Mouse (Mus musculus) kidney, embryonic 15.5 days (tissue): ENCODE results near the gene Dhx32. TPM values are rescaled to one million over a fixed set of nuclear protein-coding genes. Genes with fewer than 3 reads are reported as not detected.

Experiments
- ATAC-seq: fragments of 200-750 bp; cut with Nextera tagmentation; replicated peaks from 2 replicates; pipeline ENCODE4 v1.8.0; 2017; ENCODE audit warnings: moderate TSS enrichment; ENCODE audit not compliant: low FRiP score
- H3K27ac ChIP-seq: fragments of 300-500 bp; sonication (generic); 2 replicates; pipeline ENCODE4 v1.5.1; 2015; ENCODE audit warnings: mild to moderate bottlenecking, inconsistent platforms
- H3K27me3 ChIP-seq: fragments of 300-500 bp; sonication (generic); 2 replicates; pipeline ENCODE4 v1.6.1; 2015; ENCODE audit warnings: inconsistent platforms
- H3K36me3 ChIP-seq: fragments of 300-500 bp; sonication (generic); 2 replicates; pipeline ENCODE4 v1.6.1; 2015; ENCODE audit warnings: inconsistent platforms
- H3K4me1 ChIP-seq: fragments of 300-500 bp; sonication (generic); 2 replicates; pipeline ENCODE4 v1.6.1; 2015; ENCODE audit warnings: inconsistent platforms
- H3K4me2 ChIP-seq: fragments of 300-500 bp; sonication (generic); 2 replicates; pipeline ENCODE4 v1.6.1; 2015; ENCODE audit warnings: moderate library complexity, mild to moderate bottlenecking, inconsistent platforms
- H3K4me3 ChIP-seq: fragments of 300-500 bp; sonication (generic); replicated peaks from 2 replicates; pipeline ENCODE4 v1.5.1; 2015; ENCODE audit warnings: mild to moderate bottlenecking, inconsistent platforms
- H3K9ac ChIP-seq: fragments of 300-500 bp; sonication (generic); 2 replicates; pipeline ENCODE4 v1.6.1; 2015; ENCODE audit warnings: mild to moderate bottlenecking, inconsistent platforms
- H3K9me3 ChIP-seq: fragments of 300-500 bp; sonication (generic); replicated peaks from 2 replicates; pipeline ENCODE4 v1.6.1; 2016; ENCODE audit warnings: inconsistent platforms
- WGBS: fragments of 180-500 bp; shearing (Covaris S2); methylation state at CpG from one replicate; pipeline ENCODE4 v1.1.7; 2015; ENCODE audit warnings: mixed read lengths; 5-methylcytosine and 5-hydroxymethylcytosine counted together
- polyA plus RNA-seq: library from polyadenylated mRNA; unstranded; fragments of >200 nt; fragmentation: Nextera tagmentation; extraction: Ambion mirVana; gene quantifications from 2 replicates; pipeline ENCODE4 v1.2.1, GENCODE M21; 2015

Gene Dhx32
- polyA plus RNA-seq, 1 experiment from 2014 or later, result 21.3 TPM

GRCm38 (mm10) chr7:133747372-133747771, 35.2 kb downstream of the Dhx32 start:
- Histone ChIP-seq H3K9ac (no peak overlapping the region), H3K4me2 (no peak overlapping the region), H3K4me1 (peaks cover 10% of the 10 kb centered on the region), H3K27ac (no peak overlapping the region), H3K36me3 (no peaks in the 10 kb centered on the region; the same call in 1 of the 2 replicates), H3K27me3 (no peaks in the 10 kb centered on the region), H3K4me3 (no peak overlapping the region), H3K9me3 (no peaks in the 10 kb centered on the region)
- WGBS, result 82% methylated on average over 8 of the region's 8 CpGs
- no peak for ATAC-seq

GRCm38 (mm10) chr7:133744701-133745100, 37.8 kb downstream of the Dhx32 start:
- H3K36me3 ChIP-seq, result peaks cover 7% of the 10 kb centered on the region; the same call in 1 of the 2 replicates
- H3K9me3 ChIP-seq, result no peaks in the 10 kb centered on the region
- 46% methylated on average over 4 of the region's 4 CpGs for WGBS
- no peak overlapping the region for H3K4me3 ChIP-seq
- no peak for ATAC-seq
- no peaks in the 10 kb centered on the region for H3K27me3 ChIP-seq
- H3K4me2 ChIP-seq, result no peak overlapping the region
- 0 out of 2 replicates have a peak overlapping the region, but pooled peaks have one; percentile 37 for H3K27ac ChIP-seq
- no peak overlapping the region for H3K9ac ChIP-seq
- peaks cover 5% of the 10 kb centered on the region for H3K4me1 ChIP-seq

- 73% methylated on average over 1 of the region's 1 CpGs for WGBS
- Histone ChIP-seq H3K36me3 (peaks cover 7% of the 10 kb centered on the region; the same call in 1 of the 2 replicates), H3K4me3 (no peak overlapping the region), H3K27ac (no peak overlapping the region), H3K27me3 (no peaks in the 10 kb centered on the region), H3K4me1 (peaks cover 5% of the 10 kb centered on the region), H3K9ac (no peak overlapping the region), H3K4me2 (no peak overlapping the region), H3K9me3 (no peaks in the 10 kb centered on the region)
- ATAC-seq, result no peak
These were observed 38.3 kb downstream of the Dhx32 start for GRCm38 (mm10) chr7:133744209-133744608.

- Histone ChIP-seq H3K9ac (no peak overlapping the region), H3K4me1 (peaks cover 5% of the 10 kb centered on the region), H3K4me2 (no peak overlapping the region), H3K4me3 (no peak overlapping the region), H3K27me3 (no peaks in the 10 kb centered on the region), H3K36me3 (peaks cover 7% of the 10 kb centered on the region; the same call in 1 of the 2 replicates), H3K27ac (no peak overlapping the region), H3K9me3 (no peaks in the 10 kb centered on the region)
- 60% methylated on average over 4 of the region's 4 CpGs for WGBS
- ATAC-seq, result no peak
These were observed 38.9 kb downstream of the Dhx32 start for GRCm38 (mm10) chr7:133743611-133744010.

- no peak overlapping the region for H3K27ac ChIP-seq
- no peaks in the 10 kb centered on the region for H3K9me3 ChIP-seq
- no peak overlapping the region for H3K9ac ChIP-seq
- no peaks in the 10 kb centered on the region for H3K27me3 ChIP-seq
- 92% methylated on average over 12 of the region's 12 CpGs for WGBS
- H3K4me3 ChIP-seq, result no peak overlapping the region
- ATAC-seq, result no peak
- peaks cover 7% of the 10 kb centered on the region; the same call in 1 of the 2 replicates for H3K36me3 ChIP-seq
- peaks cover 5% of the 10 kb centered on the region for H3K4me1 ChIP-seq
- no peak overlapping the region for H3K4me2 ChIP-seq
These were observed 39.8 kb downstream of the Dhx32 start for GRCm38 (mm10) chr7:133742530-133743325.

- H3K27me3 ChIP-seq, result no peaks in the 10 kb centered on the region
- H3K4me2 ChIP-seq, result no peak overlapping the region
- peaks cover 7% of the 10 kb centered on the region; the same call in 1 of the 2 replicates for H3K36me3 ChIP-seq
- WGBS, result 82% methylated on average over 7 of the region's 7 CpGs
- H3K4me1 ChIP-seq, result peaks cover 5% of the 10 kb centered on the region
- ATAC-seq, result no peak
- H3K4me3 ChIP-seq, result no peak overlapping the region
- H3K9ac ChIP-seq, result no peak overlapping the region
- H3K9me3 ChIP-seq, result no peaks in the 10 kb centered on the region
- no peak overlapping the region for H3K27ac ChIP-seq
These were observed 42.0 kb downstream of the Dhx32 start for GRCm38 (mm10) chr7:133740558-133740957.

GRCm38 (mm10) chr7:133731971-133732645, 50.4 kb downstream of the Dhx32 start:
- 0 out of 2 replicates have a peak, but pooled peaks cover 3% of the 10 kb centered on the region for H3K36me3 ChIP-seq
- H3K4me3 ChIP-seq, result no peak overlapping the region
- no peak overlapping the region for H3K4me2 ChIP-seq
- no peak overlapping the region for H3K27ac ChIP-seq
- WGBS, result 84% methylated on average over 4 of the region's 4 CpGs
- no peaks in the 10 kb centered on the region for H3K4me1 ChIP-seq
- no peak for ATAC-seq
- H3K9ac ChIP-seq, result no peak overlapping the region
- H3K9me3 ChIP-seq, result no peaks in the 10 kb centered on the region
- no peaks in the 10 kb centered on the region for H3K27me3 ChIP-seq

GRCm38 (mm10) chr7:133730324-133731191, 52.0 kb downstream of the Dhx32 start:
- Histone ChIP-seq H3K27me3 (no peaks in the 10 kb centered on the region), H3K36me3 (0 out of 2 replicates have a peak, but pooled peaks cover 3% of the 10 kb centered on the region), H3K9me3 (no peaks in the 10 kb centered on the region), H3K27ac (no peak overlapping the region), H3K4me1 (no peaks in the 10 kb centered on the region), H3K4me2 (no peak overlapping the region), H3K9ac (no peak overlapping the region), H3K4me3 (no peak overlapping the region)
- no peak for ATAC-seq
- WGBS, result 66% methylated on average over 11 of the region's 11 CpGs

GRCm38 (mm10) chr7:133729351-133729750, 53.2 kb downstream of the Dhx32 start:
- no peak for ATAC-seq
- no peak overlapping the region for H3K4me3 ChIP-seq
- no peak overlapping the region for H3K9ac ChIP-seq
- H3K27ac ChIP-seq, result no peak overlapping the region
- H3K4me2 ChIP-seq, result no peak overlapping the region
- WGBS, result 73% methylated on average over 5 of the region's 5 CpGs
- H3K36me3 ChIP-seq, result peaks cover 8% of the 10 kb centered on the region; the same call in 1 of the 2 replicates
- H3K4me1 ChIP-seq, result no peaks in the 10 kb centered on the region
- no peaks in the 10 kb centered on the region for H3K9me3 ChIP-seq
- no peaks in the 10 kb centered on the region for H3K27me3 ChIP-seq

- no peak overlapping the region for H3K4me2 ChIP-seq
- H3K27ac ChIP-seq, result no peak overlapping the region
- peaks cover 28% of the 10 kb centered on the region for H3K36me3 ChIP-seq
- H3K9me3 ChIP-seq, result no peaks in the 10 kb centered on the region
- WGBS, result 80% methylated on average over 6 of the region's 6 CpGs
- H3K9ac ChIP-seq, result no peak overlapping the region
- H3K27me3 ChIP-seq, result no peaks in the 10 kb centered on the region
- ATAC-seq, result no peak
- no peaks in the 10 kb centered on the region for H3K4me1 ChIP-seq
- no peak overlapping the region for H3K4me3 ChIP-seq
These were observed 55.5 kb downstream of the Dhx32 start for GRCm38 (mm10) chr7:133727027-133727426.

GRCm38 (mm10) chr7:133725571-133725970, 57.0 kb downstream of the Dhx32 start:
- H3K36me3 ChIP-seq, result peaks cover 43% of the 10 kb centered on the region
- WGBS, result 80% methylated on average over 10 of the region's 10 CpGs
- H3K4me3 ChIP-seq, result no peak overlapping the region
- no peak for ATAC-seq
- no peaks in the 10 kb centered on the region for H3K27me3 ChIP-seq
- H3K9me3 ChIP-seq, result no peaks in the 10 kb centered on the region
- H3K27ac ChIP-seq, result no peak overlapping the region
- no peaks in the 10 kb centered on the region for H3K4me1 ChIP-seq
- H3K4me2 ChIP-seq, result no peak overlapping the region
- H3K9ac ChIP-seq, result no peak overlapping the region
